Mouse (Mus musculus) kidney, adult 2 months (tissue): ENCODE data around the gene Gm49361.

ENCODE experiments used
- CTCF ChIP-seq: fragments of 200-500 bp; conservative IDR thresholded peaks from 2 replicates; pipeline ENCODE4 v1.5.1; 2011; ENCODE audit warnings: low read depth, mild to moderate bottlenecking, control low read depth, low read length, moderate library complexity, mixed read lengths; ENCODE audit not compliant: insufficient read depth, insufficient read length
- POLR2A ChIP-seq: fragments of 200-500 bp; IDR thresholded peaks from one replicate; pipeline ENCODE4 v1.6.1; 2011; ENCODE audit warnings: low read depth, low read length, control low read depth

GRCm38 (mm10) chr14:57619487-57619886, 126.4 kb downstream of the Gm49361 start:
- TF ChIP-seq CTCF (peak; percentile 22; the same call in 1 of the 2 replicates), POLR2A (no peak)
